Mouse (Mus musculus) forelimb bud, embryonic 11.5 days (tissue): ENCODE measurements around the gene Ubqln4.

Experiments used
- DNase-seq: peaks from one replicate; pipeline ENCODE4 v3.0.0-alpha.2; 2012; ENCODE audit warnings: low read depth, low spot score

Ubqln4 gene

DNA sequence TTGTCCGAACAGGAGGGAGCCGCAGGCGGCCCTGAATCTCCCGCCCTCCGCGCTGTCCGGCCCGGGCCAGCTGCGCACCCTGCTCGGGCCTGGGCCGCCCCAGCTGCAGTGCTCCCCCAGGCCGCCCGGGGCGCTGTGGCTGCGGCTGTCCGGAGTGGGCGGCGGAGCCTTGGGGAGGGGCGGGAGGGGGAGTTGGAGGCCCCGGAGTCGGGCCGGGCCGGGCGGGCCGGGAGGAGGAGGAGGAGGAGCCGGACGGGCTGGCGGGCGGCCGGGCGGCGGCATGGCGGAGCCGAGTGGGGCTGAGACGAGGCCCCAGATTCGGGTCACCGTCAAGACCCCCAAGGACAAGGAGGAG lies at the start of gene Ubqln4:
Ubqln4 (plus strand) TSS at position 234 of the 355 bp plus-strand sequence.
- peak; percentile 91 for DNase-seq

DNA sequence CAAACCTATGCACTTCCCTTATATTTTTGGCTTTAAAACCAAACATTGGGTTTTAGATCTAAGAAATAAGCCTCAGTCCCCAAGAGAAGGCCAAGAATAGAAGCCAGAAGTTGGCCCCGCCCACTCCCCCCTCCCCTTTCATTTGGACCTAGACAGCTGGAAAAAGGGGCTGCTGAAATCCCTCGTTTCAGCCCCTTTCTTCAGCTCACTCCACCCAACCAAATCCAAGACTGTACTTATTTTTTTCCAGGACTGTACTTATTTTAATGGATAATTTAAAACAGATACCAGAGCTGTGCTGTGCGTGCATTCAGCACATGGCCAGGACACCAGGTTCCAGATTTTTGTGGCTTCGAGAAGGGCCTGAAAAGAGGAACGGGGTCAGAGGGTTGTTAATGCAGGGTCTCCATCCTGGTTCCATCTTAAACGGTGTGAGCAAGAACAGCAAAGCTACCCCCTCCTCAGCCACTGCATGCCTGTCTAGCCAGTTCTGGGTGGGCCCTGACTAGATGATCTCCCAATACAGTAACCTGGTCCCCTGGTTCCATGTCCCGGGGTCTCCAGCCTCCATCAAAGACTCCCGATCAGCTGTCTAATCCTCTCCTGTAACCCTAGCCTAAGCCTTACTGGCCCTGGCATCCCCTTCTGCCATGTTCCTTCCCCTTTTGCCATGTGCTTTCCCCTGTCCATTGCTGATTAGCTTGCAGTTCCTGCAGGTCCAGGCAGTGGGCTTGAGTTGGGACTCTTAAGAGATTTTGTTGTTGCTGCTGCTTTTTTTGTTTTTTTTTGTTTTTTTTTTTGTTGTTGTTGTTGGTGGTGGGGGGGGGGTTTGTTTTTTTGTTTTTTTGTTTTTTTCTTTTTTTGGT lies 49.4 kb upstream of the Ubqln4 start:
- DNase-seq, result no peak

- no peak for DNase-seq
Measured at GRCm38 (mm10) chr3:88505081-88505480, 48.5 kb upstream of the Ubqln4 start.

DNA sequence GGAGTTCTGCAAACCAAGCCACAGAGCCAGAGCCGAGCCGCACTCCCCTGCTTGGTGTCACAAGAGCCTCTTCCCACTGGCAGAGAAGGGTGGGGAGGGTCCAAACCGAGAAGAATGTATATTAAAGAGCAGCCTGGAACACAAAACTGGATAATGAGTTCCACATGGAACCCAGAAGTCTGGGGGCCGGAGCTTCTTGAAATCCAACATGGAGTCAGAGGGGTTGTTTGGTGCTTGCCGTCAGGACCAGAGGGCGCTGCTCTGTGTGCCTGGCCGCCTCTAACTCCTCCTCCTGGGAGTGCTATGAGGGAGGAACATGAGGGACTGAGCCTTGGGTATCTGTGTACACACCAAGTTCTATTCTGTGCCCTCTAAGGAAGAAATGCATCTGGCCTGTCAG lies 47.8 kb upstream of the Ubqln4 start:
- DNase-seq, result no peak

- DNase-seq, result no peak
Measured at GRCm38 (mm10) chr3:88509250-88509649, 44.3 kb upstream of the Ubqln4 start.

- peak; percentile 97 for DNase-seq
Measured at GRCm38 (mm10) chr3:88509692-88510420, 43.7 kb upstream of the Ubqln4 start, which contains the start of gene Lmna. Lmna (minus strand) TSS chr3:88509956.

GRCm38 (mm10) chr3:88510421-88511289 lies 42.9 kb upstream of the Ubqln4 start:
- no peak for DNase-seq

GRCm38 (mm10) chr3:88511559-88511958 lies 42.0 kb upstream of the Ubqln4 start:
- no peak for DNase-seq

DNA sequence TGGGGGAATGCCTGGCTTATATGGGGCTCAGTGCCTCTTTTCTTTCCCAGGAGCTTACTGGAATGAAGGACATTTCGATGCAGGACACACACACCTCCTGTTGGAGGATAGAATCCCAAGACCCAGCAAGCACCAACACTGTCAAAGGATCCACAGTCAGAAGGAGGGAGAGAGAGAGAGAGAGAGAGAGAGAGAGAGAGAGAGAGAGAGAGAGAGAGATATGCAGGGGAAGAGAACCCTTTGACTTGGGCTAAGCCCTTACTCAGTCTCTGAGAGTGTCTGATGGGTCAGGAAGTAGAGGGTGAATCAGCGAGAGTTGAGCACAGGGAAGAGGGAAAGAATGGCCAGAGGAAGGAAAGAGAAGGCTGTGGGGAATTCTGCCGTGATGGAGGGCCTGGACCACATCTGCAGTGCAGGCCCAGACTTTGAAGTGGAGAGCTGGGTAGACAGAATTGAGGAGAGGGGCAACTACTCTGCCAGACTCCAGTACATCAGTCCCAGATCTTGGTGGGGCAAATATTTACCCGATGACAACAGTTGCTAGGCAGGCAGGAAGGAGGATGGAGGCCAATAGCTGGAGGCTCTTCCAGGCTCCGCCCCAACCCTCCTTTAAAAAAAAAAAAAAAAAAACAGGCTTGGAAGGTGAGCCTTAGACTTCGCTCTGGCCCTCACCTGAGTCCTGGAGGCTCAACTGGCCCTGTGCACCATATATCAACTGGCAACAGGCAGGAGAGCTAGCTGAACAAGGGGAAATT lies 41.2 kb upstream of the Ubqln4 start:
- DNase-seq, result peak; percentile 66

- no peak for DNase-seq
Measured at GRCm38 (mm10) chr3:88512896-88513545, 40.5 kb upstream of the Ubqln4 start.

- no peak for DNase-seq
Measured at GRCm38 (mm10) chr3:88513546-88514115, 39.9 kb upstream of the Ubqln4 start.

DNA sequence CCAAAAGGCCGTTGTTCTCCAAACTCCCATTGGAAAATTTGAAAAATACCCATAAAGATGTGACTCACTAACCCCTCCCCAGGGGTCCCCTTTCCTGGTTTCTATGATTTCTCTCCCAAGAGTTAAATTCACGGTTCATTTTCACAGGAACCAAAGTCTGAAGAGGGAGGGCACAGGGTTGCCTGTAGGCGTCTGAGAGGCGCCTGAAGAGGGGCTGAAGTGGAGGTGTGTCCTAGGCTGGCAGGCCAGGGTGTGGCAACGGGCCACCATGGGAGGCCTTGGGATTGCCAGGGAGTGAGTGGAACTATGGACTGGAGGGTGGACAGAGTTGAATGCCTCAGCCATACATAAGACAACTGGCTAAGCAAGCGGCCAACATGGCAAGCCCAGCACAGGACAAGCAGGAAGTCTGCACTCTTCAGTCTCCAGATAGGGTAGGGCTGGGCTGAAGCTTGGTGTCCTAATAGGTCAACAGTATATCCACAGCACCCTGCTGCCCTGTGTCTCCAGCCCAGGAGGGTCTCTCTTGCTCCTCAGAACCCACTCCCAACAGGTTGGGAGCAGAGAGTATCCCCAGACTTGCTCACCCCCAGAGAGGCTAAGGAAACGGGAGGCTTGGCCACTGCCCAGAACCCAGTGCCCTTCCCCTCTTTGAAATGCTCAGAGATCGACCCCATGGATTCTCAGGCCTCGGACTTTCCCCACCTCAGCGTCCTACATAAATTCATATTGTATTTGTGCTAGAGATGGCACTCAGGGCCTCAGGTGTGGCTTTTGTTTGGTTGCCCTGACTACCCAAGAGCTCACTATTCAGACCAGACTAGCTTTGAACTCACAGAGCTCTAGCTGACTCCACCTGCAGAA lies 39.1 kb upstream of the Ubqln4 start:
- DNase-seq, result no peak

- no peak for DNase-seq
Measured at GRCm38 (mm10) chr3:88515095-88515386, 38.5 kb upstream of the Ubqln4 start.

GRCm38 (mm10) chr3:88516407-88516806 lies 37.2 kb upstream of the Ubqln4 start:
- DNase-seq, result no peak

DNA sequence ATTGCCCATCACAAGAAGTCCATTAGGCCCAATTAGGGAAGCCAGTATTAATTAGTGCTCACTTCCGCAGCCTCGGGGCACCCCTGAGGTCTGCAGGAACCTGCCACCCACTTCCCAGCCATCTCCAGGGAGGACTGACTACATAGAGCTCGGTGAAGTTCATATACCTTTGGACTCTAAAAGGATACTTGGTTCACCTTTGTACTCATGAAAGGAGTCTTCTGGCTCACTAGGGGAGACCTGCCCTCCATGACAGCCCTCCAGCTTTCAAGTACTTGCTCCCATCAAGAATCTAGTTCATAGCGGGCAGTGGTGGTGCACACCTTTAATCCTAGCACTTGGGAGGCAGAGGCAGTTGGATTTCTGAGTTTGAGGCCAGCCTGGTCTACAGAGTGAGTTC lies 35.1 kb upstream of the Ubqln4 start:
- DNase-seq, result no peak

GRCm38 (mm10) chr3:88520078-88520477 lies 33.5 kb upstream of the Ubqln4 start:
- no peak for DNase-seq

- no peak for DNase-seq
Measured at GRCm38 (mm10) chr3:88521156-88521555, 32.4 kb upstream of the Ubqln4 start.

DNA sequence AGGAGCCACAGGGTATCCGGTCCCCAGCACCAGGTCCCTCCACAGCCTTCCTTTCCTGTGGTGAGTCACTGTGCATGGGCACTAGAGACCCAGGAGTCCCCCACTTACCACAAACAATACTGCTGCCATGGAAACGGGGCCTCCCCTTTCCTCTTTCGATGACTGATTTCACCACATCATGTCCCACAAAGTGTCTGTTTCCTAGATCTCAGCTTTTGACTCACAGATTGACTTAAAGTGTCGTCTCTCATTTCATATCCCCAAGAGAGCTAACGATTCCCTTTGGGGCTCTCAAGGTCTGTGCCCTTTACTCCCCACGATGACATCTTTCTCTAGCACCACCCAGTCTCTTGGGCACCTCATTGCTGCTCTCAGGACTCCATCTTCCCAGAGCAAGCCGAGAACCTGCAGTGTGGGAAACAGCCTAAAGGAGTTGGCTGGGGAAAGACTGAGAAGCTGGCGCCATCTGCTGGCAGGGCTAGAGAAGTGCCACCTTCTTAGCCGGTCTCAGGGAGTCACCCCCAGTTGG lies 31.7 kb upstream of the Ubqln4 start:
- peak; percentile 76 for DNase-seq

GRCm38 (mm10) chr3:88523027-88523426 lies 30.5 kb upstream of the Ubqln4 start:
- no peak for DNase-seq
